Mouse (Mus musculus): ENCODE measurements around the gene Tmem150a. TPM values are rescaled to one million over a fixed set of nuclear protein-coding genes. Genes with fewer than 3 reads are reported as not detected.

The Tmem150a gene
- polyA plus RNA-seq, 1 experiment from 2014 or later, result 14.7 TPM

DNA sequence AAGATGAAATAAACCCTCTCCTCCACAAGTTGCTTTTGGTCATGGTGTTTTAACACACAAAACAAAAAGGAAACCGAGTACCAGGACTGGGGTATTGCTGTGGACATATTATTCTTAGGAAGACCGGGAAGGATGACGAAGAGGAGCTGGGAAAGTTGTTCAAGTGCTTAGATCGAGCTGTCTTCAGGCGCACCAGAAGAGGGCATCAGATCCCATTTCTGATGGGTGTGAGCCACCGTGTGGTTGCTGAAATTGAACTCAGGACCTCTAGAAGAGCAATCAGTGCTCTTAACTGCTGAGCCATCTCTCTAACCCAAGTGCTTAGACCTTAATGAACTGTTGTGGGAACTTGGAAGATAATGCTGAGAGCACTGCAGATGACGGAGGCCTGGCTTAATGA lies 8.8 kb downstream of the Tmem150a start:
- ATAC-seq (ENCODE audit: insufficient number of reproducible peaks, low FRiP score, low TSS enrichment, low read depth), result no peak
- no peak overlapping the region for H3K9ac ChIP-seq
- WGBS, result 44% methylated on average over 7 of the region's 7 CpGs

DNA sequence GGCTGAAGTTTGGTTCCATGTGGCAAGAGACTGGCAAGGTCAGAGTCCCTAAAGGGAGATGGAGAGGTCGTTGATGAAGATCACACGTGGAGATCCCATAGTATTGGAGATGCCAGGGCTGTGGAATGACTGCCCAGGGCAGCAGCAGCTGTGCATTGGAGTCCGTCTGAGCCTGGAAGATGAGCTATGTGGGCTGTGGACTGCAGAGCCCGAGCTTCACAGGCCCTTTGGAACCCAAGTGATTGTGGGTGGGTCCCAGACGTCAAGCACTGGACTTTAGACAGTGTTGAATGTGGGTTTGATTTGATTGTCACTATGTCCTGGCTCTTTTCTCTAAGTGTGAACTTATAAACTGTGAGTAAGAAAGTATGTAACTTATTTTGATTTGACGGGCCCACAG lies 9.7 kb downstream of the Tmem150a start:
- no peak overlapping the region for H3K4me3 ChIP-seq (replicated peaks)
- H3K9ac ChIP-seq, result no peak overlapping the region
- H3K27ac ChIP-seq (replicated peaks), result no peak overlapping the region
- 67% methylated on average over 6 of the region's 6 CpGs for WGBS
- H3K27me3 ChIP-seq, result no peaks in the 10 kb centered on the region
- H3K36me3 ChIP-seq, result peaks cover 6% of the 10 kb centered on the region
- no peak for ATAC-seq (ENCODE audit: insufficient number of reproducible peaks, low FRiP score, low TSS enrichment, low read depth)
- no peak overlapping the region for H3K4me2 ChIP-seq (replicated peaks)
- H3K9me3 ChIP-seq (replicated peaks), result no peaks in the 10 kb centered on the region
- H3K4me1 ChIP-seq, result peaks cover 20% of the 10 kb centered on the region

More for the DNA sequence above, 8.8 kb downstream of the Tmem150a start:
- Histone ChIP-seq H3K4me1 (peaks cover 17% of the 10 kb centered on the region), H3K9me3 (replicated peaks) (no peaks in the 10 kb centered on the region), H3K4me3 (replicated peaks) (no peak overlapping the region), H3K36me3 (peaks cover 11% of the 10 kb centered on the region), H3K27me3 (no peaks in the 10 kb centered on the region), H3K27ac (replicated peaks) (no peak overlapping the region), H3K4me2 (replicated peaks) (no peak overlapping the region)

- Histone ChIP-seq H3K27ac (replicated peaks) (no peak overlapping the region), H3K9ac (no peak overlapping the region), H3K27me3 (no peaks in the 10 kb centered on the region), H3K4me2 (replicated peaks) (no peak overlapping the region), H3K4me1 (peaks cover 14% of the 10 kb centered on the region), H3K9me3 (replicated peaks) (no peaks in the 10 kb centered on the region), H3K36me3 (no peaks in the 10 kb centered on the region), H3K4me3 (replicated peaks) (no peak overlapping the region)
- no peak for ATAC-seq (ENCODE audit: insufficient number of reproducible peaks, low FRiP score, low TSS enrichment, low read depth)
- WGBS, result 77% methylated on average over 3 of the region's 3 CpGs
Observed at GRCm38 (mm10) chr6:72366304-72366703, 11.1 kb downstream of the Tmem150a start.

- H3K9me3 ChIP-seq (replicated peaks), result no peaks in the 10 kb centered on the region
- no peak within 1 kb of the TSS for H3K9ac ChIP-seq
- H3K4me1 ChIP-seq, result peaks cover 12% of the 10 kb centered on the region
- no peak within 1 kb of the TSS for H3K4me2 ChIP-seq (replicated peaks)
- no peaks in the 10 kb centered on the region for H3K27me3 ChIP-seq
- no peak for ATAC-seq (ENCODE audit: insufficient number of reproducible peaks, low FRiP score, low TSS enrichment, low read depth)
- H3K36me3 ChIP-seq, result no peaks in the 10 kb centered on the region
- H3K4me3 ChIP-seq (replicated peaks), result no peak within 1 kb of the TSS
- WGBS, result 76% methylated on average over 4 of the region's 4 CpGs
- H3K27ac ChIP-seq (replicated peaks), result no peak within 1 kb of the TSS
Observed at GRCm38 (mm10) chr6:72366844-72367443, 11.7 kb downstream of the Tmem150a start, which contains the start of gene Rnf181. Gene Rnf181 (minus strand): TSS chr6:72366956.

DNA sequence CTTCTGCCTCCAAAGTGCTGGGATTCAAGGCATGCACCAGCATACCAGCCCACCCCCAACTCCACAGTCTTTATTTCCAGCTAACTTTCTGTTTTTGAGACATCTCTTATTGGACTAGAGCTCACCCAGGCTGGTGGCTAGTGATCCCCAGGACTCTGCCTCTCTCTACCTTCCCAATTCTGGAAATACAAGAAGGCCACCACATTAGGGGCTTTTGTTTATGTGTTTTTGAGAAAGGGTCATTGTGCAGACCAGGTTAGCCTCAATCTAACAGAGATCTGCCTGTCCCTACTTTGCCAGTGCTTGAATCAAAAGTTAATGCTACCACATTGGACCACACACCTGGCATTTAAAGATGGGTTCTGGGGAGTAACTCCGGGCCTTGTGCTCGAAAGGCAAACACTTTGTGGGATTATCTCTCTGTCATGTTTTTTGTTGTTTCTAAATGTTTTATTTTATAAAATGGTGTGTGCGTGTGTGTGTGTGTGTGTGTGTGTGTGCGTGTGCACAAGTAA lies 12.3 kb downstream of the Tmem150a start:
- Histone ChIP-seq H3K4me1 (peaks cover 12% of the 10 kb centered on the region), H3K36me3 (no peaks in the 10 kb centered on the region), H3K9ac (no peak overlapping the region), H3K27ac (replicated peaks) (no peak overlapping the region), H3K9me3 (replicated peaks) (no peaks in the 10 kb centered on the region), H3K4me3 (replicated peaks) (no peak overlapping the region), H3K27me3 (no peaks in the 10 kb centered on the region), H3K4me2 (replicated peaks) (no peak overlapping the region)
- ATAC-seq (ENCODE audit: insufficient number of reproducible peaks, low FRiP score, low TSS enrichment, low read depth), result no peak
- 71% methylated on average over 4 of the region's 4 CpGs for WGBS

- Histone ChIP-seq H3K4me3 (replicated peaks) (no peak overlapping the region), H3K27ac (replicated peaks) (no peak overlapping the region), H3K27me3 (no peaks in the 10 kb centered on the region), H3K36me3 (no peaks in the 10 kb centered on the region), H3K9me3 (replicated peaks) (no peaks in the 10 kb centered on the region), H3K4me2 (replicated peaks) (no peak overlapping the region), H3K9ac (no peak overlapping the region), H3K4me1 (peaks cover 17% of the 10 kb centered on the region)
- no peak for ATAC-seq (ENCODE audit: insufficient number of reproducible peaks, low FRiP score, low TSS enrichment, low read depth)
- WGBS, result 76% methylated on average over 4 of the region's 4 CpGs
Observed at GRCm38 (mm10) chr6:72369557-72369956, 14.3 kb downstream of the Tmem150a start.

- Histone ChIP-seq H3K9me3 (replicated peaks) (no peaks in the 10 kb centered on the region), H3K9ac (no peak overlapping the region), H3K36me3 (no peaks in the 10 kb centered on the region), H3K27ac (replicated peaks) (no peak overlapping the region), H3K4me3 (replicated peaks) (no peak overlapping the region), H3K4me2 (replicated peaks) (no peak overlapping the region), H3K4me1 (peaks cover 17% of the 10 kb centered on the region), H3K27me3 (no peaks in the 10 kb centered on the region)
- WGBS, result 82% methylated on average over 12 of the region's 12 CpGs
- ATAC-seq (ENCODE audit: insufficient number of reproducible peaks, low FRiP score, low TSS enrichment, low read depth), result no peak
Observed at GRCm38 (mm10) chr6:72370091-72370490, 14.8 kb downstream of the Tmem150a start.

DNA sequence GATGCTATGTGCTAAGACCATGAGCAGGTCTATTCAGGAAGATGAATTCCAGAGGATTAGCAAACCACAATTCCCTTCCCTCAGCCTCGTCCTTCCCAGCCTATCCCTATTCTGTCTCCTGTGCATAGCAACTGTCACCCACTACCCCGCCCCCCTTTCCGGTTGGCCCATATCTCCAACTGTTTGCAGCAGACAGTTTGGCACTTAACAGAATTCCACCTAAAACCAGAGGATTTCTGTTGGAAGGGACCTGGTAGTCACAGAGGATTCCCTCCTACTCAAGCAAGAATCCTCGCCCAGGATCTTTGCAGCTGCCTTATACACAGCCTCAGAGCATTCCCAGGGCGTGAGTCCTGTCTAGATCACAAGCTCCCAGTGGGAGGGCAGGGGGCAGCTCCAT lies 15.9 kb downstream of the Tmem150a start:
- WGBS, result 43% methylated on average over 5 of the region's 5 CpGs
- Histone ChIP-seq H3K4me3 (replicated peaks) (no peak overlapping the region), H3K9me3 (replicated peaks) (no peaks in the 10 kb centered on the region), H3K27ac (replicated peaks) (peak overlapping the region; percentile 61), H3K4me1 (peaks cover 17% of the 10 kb centered on the region), H3K4me2 (replicated peaks) (no peak overlapping the region), H3K27me3 (no peaks in the 10 kb centered on the region), H3K36me3 (no peaks in the 10 kb centered on the region), H3K9ac (no peak overlapping the region)
- ATAC-seq (ENCODE audit: insufficient number of reproducible peaks, low FRiP score, low TSS enrichment, low read depth), result peak; percentile 65; the same call in 1 of the 2 replicates

GRCm38 (mm10) chr6:72371571-72371970 lies 16.3 kb downstream of the Tmem150a start:
- WGBS, result 8% methylated on average over 1 of the region's 1 CpGs
- Histone ChIP-seq H3K27me3 (no peaks in the 10 kb centered on the region), H3K4me2 (replicated peaks) (no peak overlapping the region), H3K4me1 (peaks cover 17% of the 10 kb centered on the region), H3K9me3 (replicated peaks) (no peaks in the 10 kb centered on the region), H3K9ac (no peak overlapping the region), H3K4me3 (replicated peaks) (no peak overlapping the region), H3K36me3 (no peaks in the 10 kb centered on the region), H3K27ac (replicated peaks) (peak overlapping the region; percentile 61)
- ATAC-seq (ENCODE audit: insufficient number of reproducible peaks, low FRiP score, low TSS enrichment, low read depth), result no peak

DNA sequence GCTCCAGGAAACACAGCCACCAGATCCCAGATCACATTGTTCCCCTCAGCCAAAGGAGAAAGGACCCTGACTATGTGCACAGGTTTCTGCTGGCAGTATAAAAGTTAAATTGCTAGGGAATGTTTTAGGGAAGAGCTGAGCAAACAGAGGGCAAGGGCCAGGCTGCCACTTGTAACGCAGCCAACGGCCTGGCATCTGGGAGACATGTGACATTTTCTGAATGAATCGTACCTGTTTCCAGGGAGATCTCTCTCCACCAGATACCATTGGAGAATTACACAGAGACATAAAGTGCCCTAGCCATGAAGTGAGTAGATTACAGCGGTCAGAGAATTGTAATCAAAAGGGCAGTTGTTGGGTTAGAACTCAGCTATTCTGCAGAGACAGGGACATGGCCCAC lies 17.9 kb downstream of the Tmem150a start:
- no peak overlapping the region for H3K27ac ChIP-seq (replicated peaks)
- no peak overlapping the region for H3K9ac ChIP-seq
- no peak for ATAC-seq (ENCODE audit: insufficient number of reproducible peaks, low FRiP score, low TSS enrichment, low read depth)
- no peak overlapping the region for H3K4me2 ChIP-seq (replicated peaks)
- H3K36me3 ChIP-seq, result no peaks in the 10 kb centered on the region
- H3K4me3 ChIP-seq (replicated peaks), result no peak overlapping the region
- H3K27me3 ChIP-seq, result no peaks in the 10 kb centered on the region
- H3K9me3 ChIP-seq (replicated peaks), result no peaks in the 10 kb centered on the region
- WGBS, result 84% methylated on average over 4 of the region's 4 CpGs
- peaks cover 17% of the 10 kb centered on the region for H3K4me1 ChIP-seq

DNA sequence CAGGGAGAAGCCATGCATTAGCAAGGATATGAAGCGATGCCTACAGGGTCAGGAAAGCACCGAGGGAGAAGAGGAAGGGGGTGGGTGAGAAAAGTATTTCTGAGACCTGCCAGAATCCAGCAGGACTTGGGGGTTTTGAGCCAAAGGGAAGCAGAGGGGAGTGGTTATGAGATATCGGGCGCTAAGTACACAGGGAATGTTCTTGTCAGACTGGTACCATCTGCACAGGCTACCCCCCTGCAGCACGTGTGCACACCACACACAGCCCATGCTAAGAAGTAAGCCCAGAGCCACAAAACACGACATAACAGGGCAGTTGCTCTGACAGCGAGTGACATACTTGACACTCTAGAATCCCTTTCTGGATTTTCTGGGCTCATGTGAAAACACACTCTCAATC lies 19.0 kb downstream of the Tmem150a start:
- H3K4me3 ChIP-seq (replicated peaks), result no peak overlapping the region
- no peak overlapping the region for H3K27ac ChIP-seq (replicated peaks)
- H3K36me3 ChIP-seq, result no peaks in the 10 kb centered on the region
- WGBS, result 37% methylated on average over 7 of the region's 7 CpGs
- ATAC-seq (ENCODE audit: insufficient number of reproducible peaks, low FRiP score, low TSS enrichment, low read depth), result no peak
- H3K9ac ChIP-seq, result no peak overlapping the region
- no peak overlapping the region for H3K4me2 ChIP-seq (replicated peaks)
- no peaks in the 10 kb centered on the region for H3K9me3 ChIP-seq (replicated peaks)
- peaks cover 18% of the 10 kb centered on the region for H3K4me1 ChIP-seq
- H3K27me3 ChIP-seq, result no peaks in the 10 kb centered on the region
